Mouse (Mus musculus) limb, embryonic 13.5 days (tissue): ENCODE results near the gene Gm9736. TPM values are rescaled to one million over a fixed set of nuclear protein-coding genes. Genes with fewer than 3 reads are reported as not detected.
"Not testable (repeated sequence)": the region's sequence is repeated elsewhere in the genome, so short reads cannot be mapped to it uniquely, and the experiment has no call there.

Source experiments
- ATAC-seq: fragments of 200-750 bp; cut with Nextera tagmentation; 2 replicates; pipeline ENCODE4 v1.8.0; 2017; ENCODE audit warnings: low read depth, moderate number of reproducible peaks, moderate TSS enrichment; ENCODE audit not compliant: low FRiP score
- H3K27ac ChIP-seq: fragments of 300-500 bp; sonication (generic); 2 replicates; pipeline ENCODE4 v1.5.1; 2015; ENCODE audit warnings: inconsistent platforms, mild to moderate bottlenecking, moderate library complexity
- H3K27me3 ChIP-seq: fragments of 300-500 bp; sonication (generic); 2 replicates; pipeline ENCODE4 v1.6.1; 2015; ENCODE audit warnings: mild to moderate bottlenecking, inconsistent platforms
- H3K36me3 ChIP-seq: fragments of 300-500 bp; sonication (generic); 2 replicates; pipeline ENCODE4 v1.6.1; 2015; ENCODE audit warnings: inconsistent platforms, mild to moderate bottlenecking, moderate library complexity
- H3K4me1 ChIP-seq: fragments of 300-500 bp; sonication (generic); 2 replicates; pipeline ENCODE4 v1.6.1; 2015; ENCODE audit warnings: inconsistent platforms
- H3K4me2 ChIP-seq: fragments of 300-500 bp; sonication (generic); replicated peaks from 2 replicates; pipeline ENCODE4 v1.6.1; 2015; ENCODE audit warnings: inconsistent platforms, mild to moderate bottlenecking, moderate library complexity
- H3K4me3 ChIP-seq: fragments of 300-500 bp; sonication (generic); 2 replicates; pipeline ENCODE4 v1.5.1; 2015; ENCODE audit warnings: moderate library complexity, mild to moderate bottlenecking, inconsistent platforms
- H3K9ac ChIP-seq: fragments of 300-500 bp; sonication (generic); 2 replicates; pipeline ENCODE4 v1.6.1; 2015; ENCODE audit warnings: mild to moderate bottlenecking, inconsistent platforms
- H3K9me3 ChIP-seq: fragments of 300-500 bp; sonication (generic); 2 replicates; pipeline ENCODE4 v1.6.1; 2016; ENCODE audit warnings: inconsistent platforms
- WGBS: fragments of 180-500 bp; shearing (Covaris S2); methylation state at CpG from one replicate; pipeline ENCODE4 v1.1.7; 2015; 5-methylcytosine and 5-hydroxymethylcytosine counted together
- polyA plus RNA-seq: library from polyadenylated mRNA; unstranded; fragments of >200 nt; fragmentation: Nextera tagmentation; extraction: Ambion mirVana; gene quantifications from 2 replicates; pipeline ENCODE4 v1.2.1, GENCODE M21; 2015

Gm9736 gene
- polyA plus RNA-seq, 1 experiment from 2014 or later: not detected

GRCm38 (mm10) chr10:77769727-77770126 is 18.6 kb upstream of the Gm9736 start:
- H3K9ac ChIP-seq: no peak overlapping the region
- H3K4me2 ChIP-seq: no peak overlapping the region
- no peaks in the 10 kb centered on the region for H3K4me1 ChIP-seq
- no peaks in the 10 kb centered on the region for H3K36me3 ChIP-seq
- no peak overlapping the region for H3K4me3 ChIP-seq
- H3K9me3 ChIP-seq: no peaks in the 10 kb centered on the region
- H3K27me3 ChIP-seq: no peaks in the 10 kb centered on the region
- no peak overlapping the region for H3K27ac ChIP-seq
- ATAC-seq: no peak
- WGBS: 64% methylated on average over 1 of the region's 1 CpGs

- not testable (repeated sequence) for H3K27me3 ChIP-seq, H3K27ac ChIP-seq, H3K9me3 ChIP-seq, H3K4me1 ChIP-seq, H3K4me3 ChIP-seq, H3K36me3 ChIP-seq, H3K4me2 ChIP-seq, ATAC-seq, H3K9ac ChIP-seq
- WGBS: no CpG with 5 or more reads among the region's 1 CpGs
Observed at GRCm38 (mm10) chr10:77759582-77759981, 8.4 kb upstream of the Gm9736 start, which contains the start of gene Gm3233. Gm3233 (minus strand) TSS chr10:77759682.

- Histone ChIP-seq H3K27me3 (no peaks in the 10 kb centered on the region), H3K9ac (no peak overlapping the region), H3K4me1 (peaks cover 6% of the 10 kb centered on the region; the same call in 1 of the 2 replicates), H3K4me3 (no peak overlapping the region), H3K27ac (no peak overlapping the region), H3K36me3 (no peaks in the 10 kb centered on the region), H3K4me2 (no peak overlapping the region), H3K9me3 (no peaks in the 10 kb centered on the region)
- ATAC-seq: no peak
Observed at GRCm38 (mm10) chr10:77753448-77753847, 2.3 kb upstream of the Gm9736 start.

GRCm38 (mm10) chr10:77752312-77752711 is 1.2 kb upstream of the Gm9736 start:
- not testable (repeated sequence) for H3K4me2 ChIP-seq, H3K9ac ChIP-seq, ATAC-seq, H3K4me3 ChIP-seq, H3K27ac ChIP-seq, H3K4me1 ChIP-seq, H3K36me3 ChIP-seq, H3K27me3 ChIP-seq, H3K9me3 ChIP-seq
- WGBS: 62% methylated on average over 3 of the region's 3 CpGs

GRCm38 (mm10) chr10:77750686-77751085 is 468 bp downstream of the Gm9736 start:
- not testable (repeated sequence) for H3K4me1 ChIP-seq, H3K4me2 ChIP-seq, H3K27ac ChIP-seq, H3K27me3 ChIP-seq, H3K4me3 ChIP-seq, H3K9me3 ChIP-seq, ATAC-seq, H3K36me3 ChIP-seq, H3K9ac ChIP-seq
- 76% methylated on average over 1 of the region's 1 CpGs for WGBS

- H3K9ac ChIP-seq, H3K27ac ChIP-seq, H3K27me3 ChIP-seq, ATAC-seq, H3K9me3 ChIP-seq, H3K36me3 ChIP-seq, H3K4me3 ChIP-seq, H3K4me2 ChIP-seq: not testable (repeated sequence)
- peaks cover 10% of the 10 kb centered on the region for H3K4me1 ChIP-seq
- 37% methylated on average over 5 of the region's 5 CpGs for WGBS
Observed at GRCm38 (mm10) chr10:77741924-77742688, 9.0 kb downstream of the Gm9736 start, which contains the start of gene Gm18596. Gm18596 (minus strand) TSS chr10:77742638.

GRCm38 (mm10) chr10:77738929-77739328 is 12.2 kb downstream of the Gm9736 start:
- Histone ChIP-seq H3K27me3 (no peaks in the 10 kb centered on the region), H3K4me2 (no peak overlapping the region), H3K36me3 (no peaks in the 10 kb centered on the region), H3K4me3 (no peak overlapping the region), H3K27ac (no peak overlapping the region), H3K9ac (no peak overlapping the region), H3K4me1 (peaks cover 10% of the 10 kb centered on the region), H3K9me3 (peaks cover 11% of the 10 kb centered on the region; the same call in 1 of the 2 replicates)
- no peak for ATAC-seq
- 74% methylated on average over 4 of the region's 4 CpGs for WGBS

GRCm38 (mm10) chr10:77735928-77736327 is 15.2 kb downstream of the Gm9736 start:
- no peak overlapping the region for H3K27ac ChIP-seq

GRCm38 (mm10) chr10:77729241-77729640 is 21.9 kb downstream of the Gm9736 start:
- ATAC-seq: no peak
- Histone ChIP-seq H3K4me2 (no peak overlapping the region), H3K27ac (no peak overlapping the region), H3K27me3 (no peaks in the 10 kb centered on the region), H3K36me3 (no peaks in the 10 kb centered on the region), H3K4me1 (no peaks in the 10 kb centered on the region), H3K9me3 (peaks cover 4% of the 10 kb centered on the region; the same call in 1 of the 2 replicates), H3K9ac (no peak overlapping the region), H3K4me3 (no peak overlapping the region)
- WGBS: 53% methylated on average over 4 of the region's 4 CpGs

More at GRCm38 (mm10) chr10:77735928-77736327, 15.2 kb downstream of the Gm9736 start:
- WGBS: 87% methylated on average over 1 of the region's 1 CpGs
- Histone ChIP-seq H3K27me3 (no peaks in the 10 kb centered on the region), H3K36me3 (no peaks in the 10 kb centered on the region), H3K4me1 (no peaks in the 10 kb centered on the region), H3K4me3 (no peak overlapping the region), H3K9ac (no peak overlapping the region), H3K9me3 (peaks cover 12% of the 10 kb centered on the region; the same call in 1 of the 2 replicates), H3K4me2 (no peak overlapping the region)
- ATAC-seq: no peak

GRCm38 (mm10) chr10:77728280-77728679 is 22.9 kb downstream of the Gm9736 start:
- H3K4me2 ChIP-seq: no peak overlapping the region
- no peaks in the 10 kb centered on the region for H3K9me3 ChIP-seq
- no peak overlapping the region for H3K9ac ChIP-seq
- no peaks in the 10 kb centered on the region for H3K36me3 ChIP-seq
- ATAC-seq: no peak
- no peak overlapping the region for H3K27ac ChIP-seq
- no peaks in the 10 kb centered on the region for H3K27me3 ChIP-seq
- 53% methylated on average over 4 of the region's 4 CpGs for WGBS
- H3K4me1 ChIP-seq: no peaks in the 10 kb centered on the region
- H3K4me3 ChIP-seq: no peak overlapping the region

GRCm38 (mm10) chr10:77726186-77726585 is 25.0 kb downstream of the Gm9736 start, which contains the start of gene Gm10100:
Gm10100 (plus strand) TSS chr10:77726486.
- Histone ChIP-seq H3K9me3 (no peaks in the 10 kb centered on the region), H3K27me3 (no peaks in the 10 kb centered on the region), H3K27ac (no peak within 1 kb of the TSS), H3K36me3 (no peaks in the 10 kb centered on the region), H3K9ac (no peak within 1 kb of the TSS), H3K4me2 (no peak within 1 kb of the TSS), H3K4me3 (no peak within 1 kb of the TSS), H3K4me1 (no peaks in the 10 kb centered on the region)
- no peak for ATAC-seq
- 31% methylated on average over 3 of the region's 3 CpGs for WGBS

- Histone ChIP-seq H3K4me2 (no peak overlapping the region), H3K4me1 (no peaks in the 10 kb centered on the region), H3K27ac (no peak overlapping the region), H3K9me3 (0 out of 2 replicates have a peak, but pooled peaks cover 6% of the 10 kb centered on the region), H3K36me3 (no peaks in the 10 kb centered on the region), H3K9ac (no peak overlapping the region), H3K27me3 (no peaks in the 10 kb centered on the region), H3K4me3 (no peak overlapping the region)
- WGBS: 74% methylated on average over 8 of the region's 8 CpGs
- no peak for ATAC-seq
Observed at GRCm38 (mm10) chr10:77724855-77725254, 26.3 kb downstream of the Gm9736 start.

- not testable (repeated sequence) for H3K4me1 ChIP-seq, ATAC-seq
Observed at GRCm38 (mm10) chr10:77720299-77720698, 30.9 kb downstream of the Gm9736 start, which contains the start of gene Krtap12-1. Krtap12-1 (plus strand) TSS chr10:77720599.

More at GRCm38 (mm10) chr10:77720299-77720698, 30.9 kb downstream of the Gm9736 start, which contains the start of gene Krtap12-1:
- not testable (repeated sequence) for H3K27ac ChIP-seq, H3K27me3 ChIP-seq, H3K4me3 ChIP-seq, H3K9me3 ChIP-seq, H3K4me2 ChIP-seq, H3K9ac ChIP-seq, H3K36me3 ChIP-seq
- 78% methylated on average over 1 of the region's 1 CpGs for WGBS
